Mouse (Mus musculus): Measurements from ENCODE around the gene Svs3b. TPM values are rescaled to one million over a fixed set of nuclear protein-coding genes. Genes with fewer than 3 reads are reported as not detected.

Gene Svs3b
- polyA plus RNA-seq, 1 experiment from 2014 or later = not detected

Other genes with a start within 250 kb of the Svs3b start
- gene Pabpc1l, start 231.2 kb downstream of the Svs3b start, polyA plus RNA-seq (2016; fragmentation: Nextera tagmentation; extraction: Ambion mirVana) = 2.3 and 2.9 TPM in 2 replicates
- 32.0 and 34.5 TPM in 2 replicates for gene Stk4, start 186.3 kb downstream of the Svs3b start, polyA plus RNA-seq (2016; fragmentation: Nextera tagmentation; extraction: Ambion mirVana)
- gene Tomm34, start 185.5 kb downstream of the Svs3b start, polyA plus RNA-seq (2016; fragmentation: Nextera tagmentation; extraction: Ambion mirVana) = 47.0 and 47.8 TPM in 2 replicates
- gene Kcns1, start 85.5 kb downstream of the Svs3b start, polyA plus RNA-seq (2016; fragmentation: Nextera tagmentation; extraction: Ambion mirVana) = 0.27 and 0.30 TPM in 2 replicates
- not detected in 2 replicates for gene Wfdc5, start 73.9 kb downstream of the Svs3b start, polyA plus RNA-seq (2016; fragmentation: Nextera tagmentation; extraction: Ambion mirVana)
- gene Wfdc12, start 66.0 kb downstream of the Svs3b start, polyA plus RNA-seq (2016; fragmentation: Nextera tagmentation; extraction: Ambion mirVana) = 0.31 TPM in 1 of 2 replicates, not detected in the other
- not detected in 2 replicates for gene Wfdc15a, start 56.5 kb downstream of the Svs3b start, polyA plus RNA-seq (2016; fragmentation: Nextera tagmentation; extraction: Ambion mirVana)
- not detected in 2 replicates for gene Wfdc15b, start 35.0 kb downstream of the Svs3b start, polyA plus RNA-seq (2016; fragmentation: Nextera tagmentation; extraction: Ambion mirVana)
- not detected in 2 replicates for gene Svs2, start 18.2 kb downstream of the Svs3b start, polyA plus RNA-seq (2016; fragmentation: Nextera tagmentation; extraction: Ambion mirVana)
- gene Svs4, start 21.8 kb upstream of the Svs3b start, polyA plus RNA-seq (2016; fragmentation: Nextera tagmentation; extraction: Ambion mirVana) = not detected in 2 replicates
- not detected in 2 replicates for gene Svs3a, start 32.6 kb upstream of the Svs3b start, polyA plus RNA-seq (2016; fragmentation: Nextera tagmentation; extraction: Ambion mirVana)
- not detected in 2 replicates for gene Svs6, start 60.1 kb upstream of the Svs3b start, polyA plus RNA-seq (2016; fragmentation: Nextera tagmentation; extraction: Ambion mirVana)
- gene Svs5, start 76.1 kb upstream of the Svs3b start, polyA plus RNA-seq (2016; fragmentation: Nextera tagmentation; extraction: Ambion mirVana) = not detected in 2 replicates
- 1.2 and 2.0 TPM in 2 replicates for gene Slpi, start 132.5 kb upstream of the Svs3b start, polyA plus RNA-seq (2016; fragmentation: Nextera tagmentation; extraction: Ambion mirVana)
- gene Rbpjl, start 146.5 kb upstream of the Svs3b start, polyA plus RNA-seq (2016; fragmentation: Nextera tagmentation; extraction: Ambion mirVana) = 0.33 and 0.37 TPM in 2 replicates
- 31.5 and 39.5 TPM in 2 replicates for gene Matn4, start 148.5 kb upstream of the Svs3b start, polyA plus RNA-seq (2016; fragmentation: Nextera tagmentation; extraction: Ambion mirVana)
- gene Sdc4, start 187.2 kb upstream of the Svs3b start, polyA plus RNA-seq (2016; fragmentation: Nextera tagmentation; extraction: Ambion mirVana) = 17.6 and 18.8 TPM in 2 replicates
- 65.1 and 71.5 TPM in 2 replicates for gene Sys1, start 200.3 kb upstream of the Svs3b start, polyA plus RNA-seq (2016; fragmentation: Nextera tagmentation; extraction: Ambion mirVana)
- gene Gm20458, start 204.3 kb upstream of the Svs3b start, polyA plus RNA-seq (2016; fragmentation: Nextera tagmentation; extraction: Ambion mirVana) = 1.2 and 5.7 TPM in 2 replicates
- not detected in 2 replicates for gene Trp53tg5, start 217.1 kb upstream of the Svs3b start, polyA plus RNA-seq (2016; fragmentation: Nextera tagmentation; extraction: Ambion mirVana)
- 5.1 and 7.2 TPM in 2 replicates for gene Dbndd2, start 229.5 kb upstream of the Svs3b start, polyA plus RNA-seq (2016; fragmentation: Nextera tagmentation; extraction: Ambion mirVana)
- gene Pigt, start 240.9 kb upstream of the Svs3b start, polyA plus RNA-seq (2016; fragmentation: Nextera tagmentation; extraction: Ambion mirVana) = 48.9 and 53.3 TPM in 2 replicates

Data from hindbrain, embryonic 12.5 days (tissue).